Mouse (Mus musculus): ENCODE data around the gene Zfp592. TPM values are rescaled to one million over a fixed set of nuclear protein-coding genes. Genes with fewer than 3 reads are reported as not detected.

The Zfp592 gene
- polyA plus RNA-seq, 1 experiment, result 4.9 TPM

DNA sequence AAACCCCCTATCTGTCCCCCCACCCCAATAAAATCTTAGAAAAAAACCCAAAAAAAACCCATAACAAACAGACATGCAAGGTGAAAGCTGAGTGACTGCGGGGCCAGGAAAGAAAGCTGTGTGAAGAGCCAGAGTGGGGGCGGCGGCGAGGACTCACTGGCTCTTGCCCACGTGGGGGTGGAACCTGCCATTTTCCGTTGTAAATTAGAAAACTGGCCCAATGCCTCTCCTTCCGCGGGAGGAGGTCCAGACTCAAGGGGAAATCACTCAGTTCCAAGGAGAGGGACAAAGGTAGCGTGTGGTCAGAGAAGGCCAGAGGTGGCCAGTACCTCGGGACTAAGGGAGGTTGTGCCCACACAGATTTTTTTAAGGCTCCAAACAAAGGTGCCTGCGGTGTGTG is 68.5 kb downstream of the Zfp592 start:
- Histone ChIP-seq H3K4me1 (ENCODE audit: control insufficient read depth) (peaks cover 26% of the 10 kb centered on the region), H3K36me3 (ENCODE audit: control insufficient read depth) (no peaks in the 10 kb centered on the region), H3K4me3 (replicated peaks) (no peak overlapping the region), H3K27me3 (ENCODE audit: control insufficient read depth) (peaks cover 2% of the 10 kb centered on the region; the same call in 1 of the 2 replicates), H3K9me3 (ENCODE audit: control insufficient read depth, low read length) (no peaks in the 10 kb centered on the region)
- TF ChIP-seq GATA1 (IDR thresholded peaks at IDR 0.05; ENCODE audit: low read length) (no peak), TAL1 (IDR thresholded peaks at IDR 0.05; ENCODE audit: low read length) (no peak)

- H3K4me3 ChIP-seq (replicated peaks), result no peak overlapping the region
- peaks cover 2% of the 10 kb centered on the region; the same call in 1 of the 2 replicates for H3K27me3 ChIP-seq (ENCODE audit: control insufficient read depth)
- H3K9me3 ChIP-seq (ENCODE audit: control insufficient read depth, low read length), result no peaks in the 10 kb centered on the region
- peaks cover 12% of the 10 kb centered on the region for H3K4me1 ChIP-seq (ENCODE audit: control insufficient read depth)
- no peak for TF ChIP-seq TAL1 (IDR thresholded peaks at IDR 0.05; ENCODE audit: low read length)
- TF ChIP-seq GATA1 (IDR thresholded peaks at IDR 0.05; ENCODE audit: low read length), result no peak
- H3K36me3 ChIP-seq (ENCODE audit: control insufficient read depth), result no peaks in the 10 kb centered on the region
Measured at GRCm38 (mm10) chr7:81063332-81063731, 69.9 kb downstream of the Zfp592 start.

GRCm38 (mm10) chr7:81066714-81067113 is 73.2 kb downstream of the Zfp592 start:
- Histone ChIP-seq H3K4me3 (replicated peaks) (no peak overlapping the region), H3K9me3 (ENCODE audit: control insufficient read depth, low read length) (no peaks in the 10 kb centered on the region), H3K36me3 (ENCODE audit: control insufficient read depth) (no peaks in the 10 kb centered on the region), H3K4me1 (ENCODE audit: control insufficient read depth) (no peaks in the 10 kb centered on the region), H3K27me3 (ENCODE audit: control insufficient read depth) (peaks cover 2% of the 10 kb centered on the region; the same call in 1 of the 2 replicates)
- no peak for TF ChIP-seq TAL1 (IDR thresholded peaks at IDR 0.05; ENCODE audit: low read length)
- TF ChIP-seq GATA1 (IDR thresholded peaks at IDR 0.05; ENCODE audit: low read length), result no peak

DNA sequence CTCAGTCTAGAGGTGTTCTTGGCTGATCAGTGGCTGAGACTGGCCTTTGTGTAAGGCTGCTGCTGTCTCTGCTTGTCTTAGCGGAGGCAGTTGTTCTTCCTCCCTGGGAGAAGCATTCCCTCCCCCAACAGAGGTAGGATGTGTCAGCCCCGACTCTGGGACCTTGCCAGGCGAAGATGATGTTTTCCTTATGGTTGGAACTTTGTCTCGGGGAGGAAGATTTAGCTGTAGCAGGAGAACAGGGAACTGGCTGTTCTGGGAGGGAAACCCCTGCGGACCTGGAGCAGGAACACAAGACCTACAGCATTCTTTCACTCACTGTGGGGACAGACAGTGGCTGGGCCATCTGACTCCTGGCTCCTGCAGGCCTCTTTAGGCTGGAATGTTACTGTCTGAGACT is 79.0 kb downstream of the Zfp592 start:
- Histone ChIP-seq H3K4me1 (ENCODE audit: control insufficient read depth) (peaks cover 10% of the 10 kb centered on the region), H3K27me3 (ENCODE audit: control insufficient read depth) (no peaks in the 10 kb centered on the region), H3K9me3 (ENCODE audit: control insufficient read depth, low read length) (peaks cover 2% of the 10 kb centered on the region; the same call in 1 of the 2 replicates), H3K4me3 (replicated peaks) (no peak overlapping the region), H3K36me3 (ENCODE audit: control insufficient read depth) (no peaks in the 10 kb centered on the region)
- TF ChIP-seq TAL1 (IDR thresholded peaks at IDR 0.05; ENCODE audit: low read length) (no peak), GATA1 (IDR thresholded peaks at IDR 0.05; ENCODE audit: low read length) (no peak)

- Histone ChIP-seq H3K27me3 (ENCODE audit: control insufficient read depth) (no peaks in the 10 kb centered on the region), H3K9me3 (ENCODE audit: control insufficient read depth, low read length) (peaks cover 2% of the 10 kb centered on the region; the same call in 1 of the 2 replicates), H3K4me1 (ENCODE audit: control insufficient read depth) (peaks cover 10% of the 10 kb centered on the region), H3K36me3 (ENCODE audit: control insufficient read depth) (no peaks in the 10 kb centered on the region), H3K4me3 (replicated peaks) (no peak overlapping the region)
- TF ChIP-seq GATA1 (IDR thresholded peaks at IDR 0.05; ENCODE audit: low read length), result no peak
- no peak for TF ChIP-seq TAL1 (IDR thresholded peaks at IDR 0.05; ENCODE audit: low read length)
Measured at GRCm38 (mm10) chr7:81073273-81073672, 79.8 kb downstream of the Zfp592 start.

- TF ChIP-seq TAL1 (IDR thresholded peaks at IDR 0.05; ENCODE audit: low read length), result no peak
- TF ChIP-seq GATA1 (IDR thresholded peaks at IDR 0.05; ENCODE audit: low read length), result no peak
- H3K4me3 ChIP-seq (replicated peaks), result no peak overlapping the region
- H3K36me3 ChIP-seq (ENCODE audit: control insufficient read depth), result no peaks in the 10 kb centered on the region
- peaks cover 10% of the 10 kb centered on the region for H3K4me1 ChIP-seq (ENCODE audit: control insufficient read depth)
- H3K27me3 ChIP-seq (ENCODE audit: control insufficient read depth), result no peaks in the 10 kb centered on the region
- H3K9me3 ChIP-seq (ENCODE audit: control insufficient read depth, low read length), result peaks cover 2% of the 10 kb centered on the region; the same call in 1 of the 2 replicates
Measured at GRCm38 (mm10) chr7:81074546-81074945, 81.1 kb downstream of the Zfp592 start.

DNA sequence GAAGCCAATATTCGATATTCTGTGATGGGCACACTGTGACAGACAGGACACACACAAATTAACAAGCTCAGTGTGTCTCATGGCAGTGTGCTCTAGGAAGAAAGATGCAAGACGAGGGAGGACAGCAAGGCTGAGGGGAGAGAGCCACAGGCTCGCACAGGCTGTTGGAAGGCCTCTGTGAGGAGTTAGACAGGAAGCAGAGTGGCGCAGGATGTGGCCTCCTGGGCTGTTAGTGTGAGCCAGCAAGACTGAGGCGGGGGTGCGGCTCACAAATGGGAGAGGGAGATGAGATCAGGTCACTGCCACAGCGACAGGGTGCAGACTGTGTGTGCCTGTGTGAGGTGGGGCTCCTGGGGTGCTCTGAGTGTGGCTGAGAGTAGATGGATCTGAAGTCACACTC is 81.8 kb downstream of the Zfp592 start:
- Histone ChIP-seq H3K4me1 (ENCODE audit: control insufficient read depth) (peaks cover 10% of the 10 kb centered on the region), H3K4me3 (replicated peaks) (no peak overlapping the region), H3K27me3 (ENCODE audit: control insufficient read depth) (no peaks in the 10 kb centered on the region), H3K36me3 (ENCODE audit: control insufficient read depth) (no peaks in the 10 kb centered on the region), H3K9me3 (ENCODE audit: control insufficient read depth, low read length) (peaks cover 2% of the 10 kb centered on the region; the same call in 1 of the 2 replicates)
- TF ChIP-seq GATA1 (IDR thresholded peaks at IDR 0.05; ENCODE audit: low read length) (no peak), TAL1 (IDR thresholded peaks at IDR 0.05; ENCODE audit: low read length) (no peak)

DNA sequence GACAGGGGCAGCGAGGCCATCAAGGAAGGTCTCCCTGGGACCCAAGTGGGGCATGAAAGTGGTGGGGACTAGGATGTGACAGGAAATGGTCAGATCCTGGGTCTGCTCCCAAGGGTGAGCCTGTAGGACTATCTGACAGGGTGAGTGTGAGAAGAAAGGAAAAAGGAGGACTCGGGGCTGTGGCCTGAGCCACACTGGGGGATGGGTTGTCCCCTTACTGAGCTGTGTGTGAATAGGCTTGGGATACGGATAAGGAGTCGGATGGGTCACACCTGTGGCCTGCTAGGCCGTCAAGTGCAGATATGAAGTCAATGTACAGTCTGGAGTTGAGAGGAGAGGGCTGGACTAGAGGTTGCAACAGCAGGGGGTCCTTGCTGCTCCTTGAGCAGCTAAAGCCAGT is 82.3 kb downstream of the Zfp592 start:
- Histone ChIP-seq H3K27me3 (ENCODE audit: control insufficient read depth) (no peaks in the 10 kb centered on the region), H3K36me3 (ENCODE audit: control insufficient read depth) (no peaks in the 10 kb centered on the region), H3K4me3 (replicated peaks) (no peak overlapping the region), H3K4me1 (ENCODE audit: control insufficient read depth) (peaks cover 10% of the 10 kb centered on the region), H3K9me3 (ENCODE audit: control insufficient read depth, low read length) (peaks cover 2% of the 10 kb centered on the region; the same call in 1 of the 2 replicates)
- TF ChIP-seq TAL1 (IDR thresholded peaks at IDR 0.05; ENCODE audit: low read length), result no peak
- no peak for TF ChIP-seq GATA1 (IDR thresholded peaks at IDR 0.05; ENCODE audit: low read length)

DNA sequence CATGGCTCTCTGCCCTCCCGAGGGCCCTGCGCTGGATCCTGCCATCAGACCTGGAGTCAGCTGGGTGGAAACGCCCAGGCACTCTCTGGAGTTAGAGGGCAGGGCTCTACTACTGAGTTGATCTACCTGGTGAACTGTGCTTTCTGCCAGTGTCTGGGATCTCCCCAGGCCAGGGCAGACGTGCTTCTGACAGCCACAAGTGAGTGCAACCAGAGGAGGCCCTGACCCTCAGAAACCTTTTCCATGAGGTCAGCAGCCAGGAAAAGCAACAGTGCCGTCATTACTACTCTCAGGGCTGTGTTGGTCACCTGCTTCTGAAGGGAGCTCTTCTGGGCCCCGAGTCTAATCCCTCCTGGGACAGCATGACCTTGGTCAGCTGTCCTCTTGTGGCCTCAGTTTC is 83.5 kb downstream of the Zfp592 start:
- no peaks in the 10 kb centered on the region for H3K36me3 ChIP-seq (ENCODE audit: control insufficient read depth)
- no peak overlapping the region for H3K4me3 ChIP-seq (replicated peaks)
- H3K9me3 ChIP-seq (ENCODE audit: control insufficient read depth, low read length), result peaks cover 2% of the 10 kb centered on the region; the same call in 1 of the 2 replicates
- TF ChIP-seq TAL1 (IDR thresholded peaks at IDR 0.05; ENCODE audit: low read length) (no peak), GATA1 (IDR thresholded peaks at IDR 0.05; ENCODE audit: low read length) (no peak)
- no peaks in the 10 kb centered on the region for H3K27me3 ChIP-seq (ENCODE audit: control insufficient read depth)
- peaks cover 10% of the 10 kb centered on the region for H3K4me1 ChIP-seq (ENCODE audit: control insufficient read depth)

GRCm38 (mm10) chr7:81078740-81079139 is 85.3 kb downstream of the Zfp592 start:
- no peak for TF ChIP-seq GATA1 (IDR thresholded peaks at IDR 0.05; ENCODE audit: low read length)
- no peak for TF ChIP-seq TAL1 (IDR thresholded peaks at IDR 0.05; ENCODE audit: low read length)
- no peaks in the 10 kb centered on the region for H3K36me3 ChIP-seq (ENCODE audit: control insufficient read depth)

More at GRCm38 (mm10) chr7:81078740-81079139, 85.3 kb downstream of the Zfp592 start:
- Histone ChIP-seq H3K4me1 (ENCODE audit: control insufficient read depth) (peaks cover 10% of the 10 kb centered on the region), H3K4me3 (replicated peaks) (no peak overlapping the region), H3K9me3 (ENCODE audit: control insufficient read depth, low read length) (no peaks in the 10 kb centered on the region), H3K27me3 (ENCODE audit: control insufficient read depth) (no peaks in the 10 kb centered on the region)
